Mouse (Mus musculus) liver, adult 2 months (tissue): ENCODE data around the gene Sipa1.

Experiments
- CTCF ChIP-seq: fragments of 200-500 bp; IDR thresholded peaks from 2 replicates; pipeline ENCODE4 v1.5.1; 2011; ENCODE audit warnings: low read depth, low read length, control low read depth
- POLR2A ChIP-seq: fragments of 200-500 bp; IDR thresholded peaks from 2 replicates; pipeline ENCODE4 v1.6.1; 2011; ENCODE audit warnings: low read length, control low read depth; ENCODE audit not compliant: insufficient read depth; ENCODE audit errors: extremely low read depth

GRCm38 (mm10) chr19:5640339-5640738, 23.2 kb downstream of the Sipa1 start:
- TF ChIP-seq POLR2A (no peak), CTCF (no peak)
